Mouse (Mus musculus): ENCODE data around the gene Emg1. TPM values are rescaled to one million over a fixed set of nuclear protein-coding genes. Genes with fewer than 3 reads are reported as not detected.

The Emg1 gene
- total RNA-seq, 2 experiments from 2014 or later = 51.8 to 57.5 TPM

DNA sequence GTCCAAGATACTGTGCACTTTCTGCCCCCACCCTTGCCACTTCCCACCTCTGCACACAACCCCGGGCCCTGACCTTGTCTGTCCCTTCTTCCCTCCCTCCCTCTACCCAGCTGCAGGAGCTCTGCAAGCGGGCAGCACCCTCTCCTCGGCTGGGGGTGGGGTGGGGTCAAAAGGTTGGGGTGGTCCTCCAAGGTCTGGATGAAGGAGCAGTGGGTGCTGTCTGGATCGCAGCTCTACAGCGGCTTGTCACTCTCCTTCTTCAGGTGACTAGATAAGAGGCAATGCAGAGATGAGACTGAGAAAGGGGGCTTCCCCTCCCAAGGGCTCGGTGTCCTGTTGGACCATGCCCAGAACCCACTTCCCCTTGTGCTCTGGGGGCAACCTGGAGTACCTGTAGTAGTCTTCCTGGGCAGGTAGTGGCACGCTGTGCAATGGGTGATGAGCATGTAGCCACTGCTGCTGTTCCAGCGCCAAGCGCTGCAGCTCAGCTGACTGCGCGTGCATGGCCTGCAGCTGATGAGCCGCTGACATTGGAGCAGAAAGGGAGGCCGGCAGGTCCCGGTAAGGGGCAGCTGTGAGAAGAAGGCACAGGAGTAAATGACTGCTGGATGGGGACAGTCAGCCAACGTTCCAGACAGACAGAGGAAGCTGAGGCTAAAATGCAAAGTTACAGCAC, 31.0 kb upstream of the Emg1 start:
- intact Hi-C loops (cut with DNase I; ENCODE audit: low total_unique reads) = no loop called here
- no peak for DNase-seq

DNA sequence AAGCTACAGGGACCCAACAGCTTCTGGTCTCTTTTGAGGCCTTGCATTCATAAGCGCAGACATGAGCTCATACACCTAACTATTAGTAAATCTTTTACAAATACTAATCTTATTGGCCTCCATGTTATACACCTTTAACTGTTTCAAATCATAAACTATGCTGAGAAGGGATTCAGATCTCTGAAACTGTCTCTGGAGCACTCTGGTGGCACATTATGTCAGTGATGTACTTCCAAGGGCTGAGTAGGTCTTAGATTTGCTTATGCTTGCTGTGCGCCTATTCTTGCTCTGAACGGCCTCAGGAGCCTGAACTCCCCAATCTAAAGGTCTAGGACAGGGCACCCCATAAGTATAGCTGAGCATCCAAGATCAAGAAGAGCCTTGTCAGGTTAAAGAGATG, 29.9 kb upstream of the Emg1 start:
- no peak for DNase-seq
- intact Hi-C loops (cut with DNase I; ENCODE audit: low total_unique reads) = no loop called here

DNA sequence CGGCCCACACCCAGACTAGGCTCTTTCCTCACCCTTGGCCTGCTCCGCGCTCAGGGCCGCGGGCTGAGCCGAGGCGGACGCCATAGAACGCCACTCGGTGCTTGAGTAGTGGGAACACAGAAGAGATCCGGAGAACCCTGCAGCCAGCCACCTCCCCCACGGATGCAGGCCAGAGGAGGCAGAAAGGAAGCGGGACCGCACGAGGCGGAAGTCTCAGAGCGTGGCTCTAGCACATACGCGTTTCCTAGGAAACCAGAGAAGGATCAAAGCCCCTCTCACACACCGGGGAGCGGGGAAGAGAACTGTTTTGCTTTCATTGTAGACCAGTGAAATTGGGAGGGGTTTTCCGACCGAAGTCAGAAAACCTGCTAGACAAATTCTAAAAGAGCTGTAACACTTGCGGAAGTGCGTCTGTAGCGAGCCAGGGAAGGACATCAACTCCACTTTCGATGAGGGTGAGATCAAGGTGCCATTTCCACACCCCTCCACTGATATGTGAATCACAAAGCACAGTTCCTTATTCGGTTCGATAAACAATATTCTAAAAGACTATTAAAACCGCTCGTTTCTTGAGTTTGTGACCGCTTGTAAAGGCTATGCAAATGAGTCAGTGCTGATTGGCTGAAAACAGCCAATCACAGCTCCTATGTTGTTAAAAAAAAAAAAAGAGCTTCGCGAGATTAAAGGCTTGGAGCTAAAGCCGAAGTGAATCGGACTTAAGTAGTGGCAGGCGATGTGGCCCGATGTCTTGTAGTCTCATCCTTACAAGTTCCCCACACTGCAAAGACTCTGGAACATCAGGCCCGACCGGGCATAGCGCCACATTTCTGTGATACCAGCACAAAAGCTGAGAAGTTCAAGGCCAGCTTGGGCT, 29.1 kb upstream of the Emg1 start, which contains the start of gene Grcc10:
Gene Grcc10, minus strand, starts transcription at position 487 of the 874 bp plus-strand sequence.
- DNase-seq = peak; percentile 89
- intact Hi-C loops (cut with DNase I; ENCODE audit: low total_unique reads) = no loop called here

DNA sequence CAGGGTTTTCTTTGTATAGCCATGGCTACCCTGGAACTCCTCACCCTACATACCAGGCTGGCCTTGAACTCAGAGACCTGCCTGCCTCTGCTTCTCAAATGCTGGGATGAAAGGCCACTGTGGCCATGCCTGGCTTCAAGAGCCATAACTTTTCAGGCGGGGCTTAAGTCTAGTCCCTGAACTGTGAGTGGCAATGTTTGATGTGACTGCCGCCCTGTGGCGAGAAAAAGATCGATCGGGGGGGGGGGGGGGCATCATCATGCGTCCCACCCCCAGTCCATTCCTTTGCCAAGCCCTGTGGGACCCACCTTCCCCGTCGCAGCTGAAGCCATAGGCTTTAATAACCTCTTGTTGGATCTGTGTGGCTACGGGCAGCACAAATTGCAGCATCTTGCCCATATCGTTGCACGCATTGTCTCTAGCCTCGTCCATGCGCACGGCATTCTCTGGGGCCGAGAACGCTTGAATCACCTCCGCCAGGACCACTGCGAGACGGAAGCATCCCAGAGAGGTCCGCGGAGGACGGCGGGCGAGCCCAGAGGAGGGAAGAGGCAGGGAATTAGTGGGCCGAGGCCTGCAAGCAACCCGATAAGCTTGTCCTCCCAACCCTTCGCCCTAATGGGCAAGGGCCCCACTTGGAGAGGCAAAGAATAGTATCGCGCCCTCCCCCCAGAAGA, 28.4 kb upstream of the Emg1 start:
- peak; percentile 49 for DNase-seq
- intact Hi-C loops (cut with DNase I; ENCODE audit: low total_unique reads) = no loop called here

DNA sequence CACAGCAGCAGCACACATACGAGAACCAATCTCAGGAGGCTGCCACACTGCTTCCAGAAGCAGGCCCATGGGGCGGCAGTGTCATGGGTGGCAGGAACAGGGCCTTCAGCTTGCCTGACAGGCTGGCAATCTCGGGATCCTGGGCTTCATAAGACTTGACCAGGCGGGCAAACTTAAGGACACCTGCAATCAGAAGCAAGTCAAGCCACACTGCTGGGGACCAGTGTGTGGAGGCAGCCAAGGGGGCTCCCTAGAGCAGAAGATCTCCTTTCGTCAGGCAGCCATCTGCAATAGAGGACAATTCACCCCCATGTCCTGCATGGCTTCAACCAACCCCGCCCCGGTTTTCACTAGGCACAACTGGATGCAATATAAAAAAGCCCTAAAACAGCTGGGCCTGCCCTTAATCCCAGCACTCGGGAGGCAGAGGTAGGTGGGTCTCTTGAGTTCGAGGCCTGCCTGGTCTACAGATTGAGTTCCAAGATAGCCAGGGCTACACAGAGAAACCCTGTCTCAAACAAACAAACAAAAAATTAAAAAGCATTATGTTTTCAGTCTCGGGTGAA, 27.3 kb upstream of the Emg1 start:
- intact Hi-C loops (cut with DNase I; ENCODE audit: low total_unique reads) = no loop called here
- no peak for DNase-seq

DNA sequence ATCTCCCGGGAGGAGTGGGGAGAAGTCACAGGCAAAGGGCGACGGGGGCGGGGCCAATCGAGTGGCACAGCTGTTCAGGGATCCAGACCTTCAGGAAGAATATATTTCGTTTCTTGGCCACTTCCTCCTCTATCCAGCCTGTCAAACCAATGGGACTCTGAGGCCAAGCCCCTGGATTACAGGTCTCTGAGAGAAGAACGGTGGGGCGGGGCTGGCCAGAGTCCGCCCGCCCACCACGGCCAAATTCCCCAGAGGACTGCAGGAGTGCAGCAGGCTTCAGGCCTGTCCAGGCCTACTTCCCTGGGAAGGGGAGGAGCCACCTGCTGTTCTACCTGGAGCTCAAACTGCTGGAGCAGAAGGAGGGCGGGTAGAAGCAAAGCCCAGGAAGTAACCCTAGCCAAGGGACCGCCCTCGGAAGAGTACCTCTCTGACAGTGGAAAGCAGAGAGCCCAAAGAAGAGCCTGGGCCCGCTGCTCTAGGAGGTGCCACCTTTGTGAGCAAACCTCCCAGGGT, 26.6 kb upstream of the Emg1 start, which contains the start of gene Ptpn6:
Gene Ptpn6, minus strand, starts transcription at position 204 of the 513 bp plus-strand sequence.
- DNase-seq = peak; percentile 30

DNA sequence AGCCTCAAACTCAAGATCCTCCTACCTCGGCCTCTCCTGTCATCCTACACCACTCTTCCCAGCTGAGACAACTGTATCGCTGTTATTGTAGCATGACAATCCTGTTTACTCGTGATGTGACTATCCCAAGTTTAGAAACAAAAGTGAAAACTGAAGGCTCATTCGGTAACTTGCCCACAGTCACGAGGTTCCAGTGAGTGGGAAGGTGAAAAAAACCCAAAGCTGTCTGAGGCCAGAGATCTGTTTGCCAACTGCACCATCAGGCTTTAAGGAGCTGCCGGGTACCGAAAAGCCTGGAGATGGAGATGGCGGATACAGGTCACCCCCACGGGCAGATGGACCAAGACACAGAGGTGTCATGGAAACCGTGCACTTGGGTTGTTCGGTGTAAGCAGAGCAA, 25.1 kb upstream of the Emg1 start:
- intact Hi-C loops (cut with DNase I; ENCODE audit: low total_unique reads) = no loop called here

More for the DNA sequence above, 26.6 kb upstream of the Emg1 start, which contains the start of gene Ptpn6:
- intact Hi-C loops (cut with DNase I; ENCODE audit: low total_unique reads) = no loop called here

DNA sequence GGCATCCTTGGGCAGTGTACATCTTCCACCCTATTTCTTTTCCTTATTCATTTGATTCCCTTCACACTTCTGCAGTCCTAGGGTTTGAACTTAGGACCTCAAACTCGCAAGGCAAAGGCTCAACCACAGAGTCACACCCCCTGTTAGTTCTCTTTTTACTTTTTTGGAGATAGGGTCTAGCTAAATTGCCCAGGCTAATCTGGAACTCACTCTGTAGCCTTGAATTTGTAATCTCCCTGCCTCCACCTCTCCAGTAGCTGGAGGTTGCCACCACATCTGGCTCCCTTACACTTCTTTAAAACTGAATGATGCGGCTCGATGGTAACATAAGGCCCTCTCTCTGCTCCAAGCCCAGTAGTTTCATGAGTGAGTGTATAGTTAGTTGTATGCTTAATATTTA, 22.4 kb upstream of the Emg1 start:
- intact Hi-C loops (cut with DNase I; ENCODE audit: low total_unique reads) = no loop called here
- no peak for DNase-seq

More for the DNA sequence above, 25.1 kb upstream of the Emg1 start:
- DNase-seq = no peak

DNA sequence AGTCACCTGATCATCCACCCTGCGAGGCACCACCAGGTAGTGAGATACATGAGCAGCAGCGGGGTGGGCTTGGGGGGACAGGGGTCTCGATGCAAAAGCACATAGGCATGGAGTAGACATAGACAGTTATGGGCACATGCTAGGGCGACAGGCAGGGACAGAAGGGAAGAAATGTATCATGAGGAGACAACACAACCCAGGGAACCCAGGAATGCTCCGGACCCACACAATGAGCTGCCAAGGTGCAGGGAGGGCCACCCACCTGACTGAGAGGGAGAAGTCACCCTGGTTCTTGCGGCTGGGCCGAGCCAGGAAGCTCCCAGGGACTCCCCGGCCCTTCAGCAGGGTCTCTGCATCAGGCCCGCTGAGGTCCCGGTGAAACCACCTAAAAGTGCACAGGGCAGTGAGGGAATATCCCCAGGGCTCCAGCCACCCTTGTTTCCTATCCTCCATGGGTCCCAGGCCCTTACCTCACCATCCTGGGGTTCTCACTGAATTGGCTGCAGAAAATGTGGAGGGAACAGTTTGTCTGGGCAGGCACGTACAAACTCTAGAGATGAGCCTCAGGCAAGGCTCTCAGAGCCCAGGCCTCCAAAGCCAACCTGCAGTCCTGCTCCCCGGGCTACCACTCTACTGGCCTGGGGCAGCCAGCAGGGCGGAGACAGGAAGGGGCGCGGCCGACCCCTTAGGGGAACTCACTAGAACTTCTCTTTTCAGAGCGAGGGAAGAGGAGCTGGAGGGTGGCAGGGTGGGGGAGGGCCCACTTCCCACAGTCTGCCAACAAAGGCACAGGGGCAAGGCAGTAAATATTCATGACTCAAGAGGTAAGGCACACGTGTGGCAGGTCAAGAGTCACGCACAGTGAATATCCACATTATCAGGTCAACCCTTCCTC, 20.7 kb upstream of the Emg1 start:
- intact Hi-C loops (cut with DNase I; ENCODE audit: low total_unique reads) = no loop called here
- peak; percentile 49 for DNase-seq

DNA sequence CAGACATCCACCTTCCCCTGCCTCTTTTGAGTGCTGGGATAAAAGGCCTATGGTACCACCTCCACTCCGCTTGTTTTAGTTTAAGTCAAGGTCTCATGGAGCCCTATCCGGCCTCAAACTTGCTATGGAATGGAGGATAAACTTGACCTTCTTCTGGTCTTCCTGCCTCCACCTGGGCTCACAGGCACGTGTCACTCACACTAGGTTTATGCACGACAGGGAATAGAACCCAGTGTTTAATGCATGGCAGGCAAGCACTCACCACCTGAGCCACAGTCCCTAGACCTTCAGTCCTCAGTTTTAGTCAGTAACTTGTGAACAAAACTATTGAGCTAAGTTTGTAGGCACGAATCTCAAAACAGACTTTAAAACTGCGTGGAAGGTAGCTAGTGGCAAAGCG, 19.1 kb upstream of the Emg1 start:
- no peak for DNase-seq
- intact Hi-C loops (cut with DNase I; ENCODE audit: low total_unique reads) = no loop called here

DNA sequence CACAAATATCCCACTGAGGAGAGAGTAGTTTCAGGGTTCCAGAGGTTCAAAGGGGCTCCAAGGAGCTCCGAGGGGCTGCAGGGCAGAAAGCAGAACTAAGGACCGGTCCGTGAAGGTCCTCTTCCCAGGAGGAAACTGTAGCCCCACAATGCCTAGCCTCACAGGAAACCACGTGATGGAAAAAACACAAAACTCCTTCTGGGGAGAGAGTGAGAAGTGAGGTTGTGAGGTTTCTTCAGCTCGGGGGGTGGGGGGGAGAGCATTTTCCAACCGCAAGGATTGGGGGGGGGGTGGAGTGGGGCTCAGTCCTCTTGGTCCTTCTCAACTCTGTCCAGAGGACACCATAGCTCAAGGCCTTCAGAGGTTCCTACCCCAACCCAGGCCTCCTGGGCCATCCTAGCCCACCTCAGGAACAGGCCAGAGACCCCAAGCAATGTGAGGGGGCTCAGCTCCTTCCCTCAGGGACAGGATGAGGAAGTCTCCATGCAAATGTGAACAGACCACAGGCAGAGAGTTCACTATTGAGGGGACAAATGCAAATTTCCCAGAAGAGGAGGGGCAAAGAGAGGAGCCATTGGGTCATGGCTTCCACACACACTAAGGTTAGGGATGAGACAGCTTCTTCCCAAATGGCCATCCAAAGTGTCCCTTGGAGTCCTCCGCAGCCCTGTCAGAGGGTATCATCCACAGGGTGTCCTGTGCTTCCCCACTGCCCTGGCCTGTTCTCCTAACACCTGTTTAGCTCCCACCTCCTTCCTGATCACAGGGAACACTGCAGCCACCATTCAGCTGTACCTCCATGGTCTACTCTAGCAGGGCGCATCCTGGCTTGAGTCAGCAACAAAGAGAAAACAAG, 18.1 kb upstream of the Emg1 start:
- DNase-seq = no peak
- intact Hi-C loops (cut with DNase I; ENCODE audit: low total_unique reads) = no loop called here

DNA sequence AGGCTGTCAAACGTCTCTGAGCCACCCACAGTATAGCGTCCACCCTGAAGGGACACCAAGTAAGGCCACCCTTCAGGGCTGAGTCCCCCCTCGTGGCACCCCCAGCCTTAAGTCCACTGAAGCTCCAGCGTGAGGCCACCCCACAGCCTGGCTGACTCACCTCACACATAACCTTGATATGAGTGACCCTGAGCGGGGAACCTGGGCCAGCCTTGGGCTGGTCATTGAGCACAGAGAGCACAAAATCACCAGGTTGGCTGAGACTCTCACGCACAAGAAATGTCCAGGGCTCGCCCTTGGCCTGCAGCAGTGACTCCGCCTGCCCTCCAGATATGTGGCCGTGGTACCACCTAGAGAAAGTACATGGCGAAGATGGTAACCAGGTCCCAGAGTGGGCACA, 16.6 kb upstream of the Emg1 start:
- intact Hi-C loops (cut with DNase I; ENCODE audit: low total_unique reads) = no loop called here
- no peak for DNase-seq

DNA sequence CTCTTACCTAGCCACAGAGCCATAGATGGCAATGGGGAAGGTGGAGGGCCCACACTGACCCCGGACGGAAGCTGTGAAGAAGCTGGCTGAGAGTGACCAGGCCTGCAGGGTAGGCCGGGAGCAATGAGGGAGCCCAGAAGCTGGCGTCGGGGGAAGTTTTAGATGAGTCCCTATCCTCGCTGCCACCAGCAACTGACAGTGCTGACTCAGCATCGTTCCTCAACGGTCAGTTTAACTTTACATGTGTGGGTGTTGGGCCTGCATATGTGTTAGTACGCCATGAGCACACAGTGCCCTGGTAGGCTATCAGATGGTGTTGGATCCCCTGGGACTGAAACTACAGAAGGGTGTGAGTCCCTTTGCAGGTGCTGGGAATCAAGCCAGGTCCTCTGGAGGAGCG, 12.5 kb upstream of the Emg1 start:
- intact Hi-C loops (cut with DNase I; ENCODE audit: low total_unique reads) = no loop called here
- DNase-seq = no peak

DNA sequence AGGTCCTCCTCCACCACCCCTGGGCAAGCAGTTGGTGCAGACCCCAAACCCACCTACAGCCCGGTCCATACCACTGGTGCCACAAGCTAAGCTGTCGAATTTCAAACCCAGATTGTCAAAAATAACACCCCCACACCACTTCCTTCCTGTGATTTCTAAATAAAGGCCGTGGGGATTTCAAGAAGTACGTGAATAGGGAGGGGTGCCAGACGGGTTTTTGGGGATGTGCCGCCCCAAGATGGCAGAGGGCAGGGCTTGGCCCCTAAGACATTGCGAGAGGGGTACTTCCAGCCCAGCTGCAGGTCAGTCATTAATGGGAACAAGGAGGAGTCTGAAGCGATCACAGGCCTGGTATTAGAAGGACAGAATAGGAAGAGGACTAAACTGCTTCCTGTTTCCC, 11.6 kb upstream of the Emg1 start:
- intact Hi-C loops (cut with DNase I; ENCODE audit: low total_unique reads) = no loop called here

DNA sequence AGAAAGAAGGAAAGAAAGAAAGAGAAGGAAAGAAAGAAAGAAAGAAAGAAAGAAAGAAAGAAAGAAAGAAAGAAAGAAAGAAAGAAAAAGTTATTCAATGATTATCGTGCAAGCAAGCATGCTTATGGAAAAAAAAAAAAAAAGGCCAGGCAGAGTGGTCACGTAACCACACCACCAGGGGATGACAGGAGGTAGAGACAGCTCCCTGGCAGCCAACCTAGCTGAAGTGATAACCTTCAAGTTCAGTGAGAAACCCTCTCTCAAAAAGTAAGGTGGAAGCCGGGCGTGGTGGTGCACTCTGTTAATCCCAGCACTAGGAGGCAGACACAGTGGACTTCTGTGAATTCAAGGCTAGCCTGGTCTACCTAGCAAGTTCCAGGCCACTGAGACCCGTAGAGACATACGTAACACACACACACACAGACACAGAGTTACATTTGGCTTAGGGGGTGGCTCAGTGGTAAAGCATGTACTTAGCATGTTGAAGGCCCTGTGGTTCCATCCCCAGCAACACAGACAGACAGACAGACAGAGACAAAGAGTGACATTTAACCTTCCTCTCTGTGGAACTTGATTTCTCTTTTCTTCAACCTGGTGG, 11.0 kb upstream of the Emg1 start:
- intact Hi-C loops (cut with DNase I; ENCODE audit: low total_unique reads) = no loop called here
- DNase-seq = no peak

More for the DNA sequence above, 11.6 kb upstream of the Emg1 start:
- no peak for DNase-seq

DNA sequence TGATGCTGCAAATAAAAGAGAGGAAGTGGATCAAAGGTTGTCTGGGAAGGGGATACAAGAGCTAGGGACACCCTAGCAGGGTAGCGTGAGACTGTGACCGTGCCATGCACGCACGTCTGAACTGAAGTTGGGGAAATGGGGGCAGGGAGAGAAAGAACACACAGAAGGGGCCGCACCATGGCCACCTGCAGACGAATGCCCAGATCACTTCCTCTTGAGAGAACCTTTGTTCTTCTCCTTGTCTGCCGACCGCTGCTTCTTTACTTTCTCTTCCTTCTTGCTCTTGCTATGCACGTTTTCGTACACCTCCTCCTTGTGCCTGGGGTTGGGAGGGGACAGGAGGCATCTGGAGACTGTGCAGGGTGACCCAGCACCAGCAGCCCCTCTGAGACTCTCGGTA, 8.9 kb upstream of the Emg1 start:
- intact Hi-C loops (cut with DNase I; ENCODE audit: low total_unique reads) = no loop called here
- DNase-seq = no peak

DNA sequence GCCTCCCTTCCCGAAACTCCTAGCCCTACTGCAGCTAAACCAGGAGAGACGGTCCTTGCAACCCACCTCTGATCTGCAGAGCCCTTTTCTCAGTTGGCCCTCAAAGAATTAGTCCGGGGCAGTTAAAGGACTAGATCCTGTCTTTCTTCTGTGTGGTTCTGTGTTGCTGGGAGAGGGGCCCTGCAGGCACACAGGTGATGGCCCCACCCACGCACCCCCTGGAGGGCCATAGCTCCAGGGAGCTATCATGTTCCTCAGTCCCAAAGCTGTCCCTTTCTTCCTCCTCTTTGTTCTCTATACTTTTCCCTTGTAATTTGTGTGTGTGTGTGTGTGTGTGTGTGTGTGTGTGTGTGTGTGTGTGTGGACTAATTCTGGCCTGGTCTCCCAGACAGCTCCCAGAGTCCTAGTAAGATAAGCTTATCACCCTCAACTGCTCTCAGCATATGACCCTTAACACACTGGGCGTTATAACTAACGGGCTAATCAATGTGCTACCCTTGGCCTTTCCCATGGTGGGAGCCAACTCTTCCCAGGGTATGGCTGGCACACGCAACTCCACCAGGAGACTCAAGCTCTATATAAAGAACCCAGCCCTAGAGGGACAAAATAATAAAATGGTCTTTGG, 7.5 kb upstream of the Emg1 start:
- DNase-seq = no peak
- intact Hi-C loops (cut with DNase I; ENCODE audit: low total_unique reads) = no loop called here

Data from gastrocnemius, postnatal 14 days (tissue).